7 mouse cellular contexts compared by ENCODE assay signal in the genomic region with DNA sequence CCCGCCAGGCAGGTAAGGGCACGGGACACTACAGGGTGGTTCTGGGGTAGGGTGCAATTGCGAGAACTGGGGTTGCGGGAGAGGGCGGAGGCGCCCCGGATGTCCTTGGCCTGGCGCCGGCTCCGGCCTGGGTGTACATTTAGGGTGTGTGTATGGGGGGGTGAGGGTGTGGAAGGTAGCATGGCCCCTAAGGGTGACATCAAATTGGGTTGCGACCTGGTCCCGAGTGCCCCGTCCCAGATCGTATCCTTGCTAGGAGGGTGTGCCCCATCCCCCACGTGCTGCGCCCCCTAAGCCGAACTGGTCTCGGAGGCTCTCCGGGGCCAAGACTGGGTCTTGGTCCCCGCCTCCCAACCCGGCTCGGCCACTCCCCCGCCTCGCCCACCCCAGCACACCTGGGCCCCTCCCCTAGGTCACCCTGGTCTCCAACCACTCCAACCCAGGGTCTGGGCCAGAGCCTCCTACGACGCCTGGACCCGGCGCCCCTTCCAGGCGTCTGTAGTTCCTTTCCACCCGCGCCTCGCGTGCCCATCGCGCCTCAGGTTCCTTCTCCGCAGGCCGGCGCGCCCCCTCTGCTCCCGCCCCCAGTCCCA. TPM values are rescaled to one million over a fixed set of nuclear protein-coding genes. Genes with fewer than 3 reads are reported as not detected.
A peak's percentile ranks its signal among the peaks of the same experiment; 100 is the strongest.
DNase-seq lines count a peak whose midpoint lies in the region; ATAC-seq and TF ChIP-seq lines count a peak whose summit lies in the region.

No protein-coding gene starts in this region.

- H3K9me3 ChIP-seq in embryonic facial prominence, embryonic 13.5 days: no peaks in the 10 kb centered on the region
- no peaks in the 10 kb centered on the region for H3K9me3 ChIP-seq in kidney, embryonic 14.5 days (ENCODE audit: control insufficient read depth, low read length)

- peaks cover 19% of the 10 kb centered on the region for H3K27me3 ChIP-seq in liver, adult 2 months (ENCODE audit: control insufficient read depth, insufficient read depth, low read length)
- H3K27me3 ChIP-seq in embryonic facial prominence, embryonic 13.5 days: peaks cover 42% of the 10 kb centered on the region
- H3K27me3 ChIP-seq in kidney, embryonic 14.5 days (ENCODE audit: control insufficient read depth, insufficient read depth, low read length): peaks cover 11% of the 10 kb centered on the region

- no peak for TF ChIP-seq POLR2A in liver, adult 2 months (IDR thresholded peaks at IDR 0.05; ENCODE audit: extremely low read depth, insufficient read depth, low read length)
- TF ChIP-seq POLR2A in bone marrow macrophage, adult 2 months (IDR thresholded peaks at IDR 0.05; ENCODE audit: borderline replicate concordance, low read depth, low read length): no peak

- peaks cover 4% of the 10 kb centered on the region; the same call in 1 of the 2 replicates for H3K4me1 ChIP-seq in liver, adult 2 months (ENCODE audit: control insufficient read depth, insufficient read depth, low read length)
- H3K4me1 ChIP-seq in bone marrow macrophage, adult 2 months (ENCODE audit: control insufficient read depth, insufficient read depth, low read length): peaks cover 7% of the 10 kb centered on the region; the same call in 1 of the 2 replicates
- peaks cover 46% of the 10 kb centered on the region for H3K4me1 ChIP-seq in embryonic facial prominence, embryonic 13.5 days
- peaks cover 38% of the 10 kb centered on the region for H3K4me1 ChIP-seq in kidney, embryonic 14.5 days (ENCODE audit: control insufficient read depth, insufficient read depth, low read length)

- no peak overlapping the region for H3K27ac ChIP-seq in liver, adult 2 months (replicated peaks; ENCODE audit: insufficient read depth, low read depth, low read length)
- H3K27ac ChIP-seq in bone marrow macrophage, adult 2 months (ENCODE audit: insufficient read depth, low read depth, low read length): no peak overlapping the region
- H3K27ac ChIP-seq in embryonic facial prominence, embryonic 13.5 days: no peak overlapping the region
- H3K27ac ChIP-seq in kidney, embryonic 14.5 days (ENCODE audit: low read depth, low read length): no peak overlapping the region

- WGBS in liver, adult 2 months: 4% methylated on average over 38 of the region's 40 CpGs
- WGBS in embryonic facial prominence, embryonic 13.5 days: under 1% methylated on average over 37 of the region's 40 CpGs
- under 1% methylated on average over 35 of the region's 40 CpGs for WGBS in kidney, embryonic 14.5 days

- no peaks in the 10 kb centered on the region for H3K79me2 ChIP-seq in liver, adult 2 months (ENCODE audit: control insufficient read depth, insufficient read depth, low read length)

- peak overlapping the region; percentile 10; the same call in 1 of the 2 replicates for H3K4me3 ChIP-seq in liver, adult 2 months (ENCODE audit: insufficient read depth, low read depth, low read length)
- peak overlapping the region; percentile 19; the same call in 1 of the 2 replicates for H3K4me3 ChIP-seq in bone marrow macrophage, adult 2 months (ENCODE audit: insufficient read depth, low read length)
- H3K4me3 ChIP-seq in embryonic facial prominence, embryonic 13.5 days: peak overlapping the region; percentile 54
- peak overlapping the region; percentile 46 for H3K4me3 ChIP-seq in kidney, embryonic 14.5 days (ENCODE audit: low read length)

- H3K9ac ChIP-seq in liver, adult 2 months (ENCODE audit: low read depth, low read length): peak overlapping the region; percentile 16; the same call in 1 of the 2 replicates
- H3K9ac ChIP-seq in embryonic facial prominence, embryonic 13.5 days: peak overlapping the region; percentile 71
- H3K9ac ChIP-seq in kidney, embryonic 14.5 days (ENCODE audit: low read depth, low read length): peak overlapping the region; percentile 57

- peak overlapping the region; percentile 96 for H3K4me2 ChIP-seq in embryonic facial prominence, embryonic 13.5 days
- peak overlapping the region; percentile 86 for H3K4me2 ChIP-seq in kidney, embryonic 14.5 days (replicated peaks; ENCODE audit: low read depth, low read length)

- no peaks in the 10 kb centered on the region for H3K36me3 ChIP-seq in liver, adult 2 months (ENCODE audit: control insufficient read depth, insufficient read depth, low read length)
- peaks cover 17% of the 10 kb centered on the region for H3K36me3 ChIP-seq in embryonic facial prominence, embryonic 13.5 days
- no peaks in the 10 kb centered on the region for H3K36me3 ChIP-seq in kidney, embryonic 14.5 days (ENCODE audit: control insufficient read depth, insufficient read depth, low read length)

- no peak for TF ChIP-seq CTCF in liver, adult 2 months (IDR thresholded peaks at IDR 0.05; ENCODE audit: low read depth, low read length)
- TF ChIP-seq CTCF in bone marrow macrophage, adult 2 months (IDR thresholded peaks at IDR 0.05; ENCODE audit: low read depth, low read length): no peak

- no peak for ATAC-seq in embryonic facial prominence, embryonic 13.5 days (ENCODE audit: insufficient number of reproducible peaks, insufficient read depth, low FRiP score, low TSS enrichment, low read depth)
- peak; percentile 36 for ATAC-seq in kidney, embryonic 14.5 days (ENCODE audit: low FRiP score, low TSS enrichment)

- DNase-seq in liver, adult 2 months (ENCODE audit: extremely low read depth, low read depth, low spot score): no peak
- DNase-seq in liver: no peak
- peak; percentile 28 for DNase-seq in naive thymus-derived CD4-positive, alpha-beta T cell, adult 2 months (ENCODE audit: low read depth)
- no peak for DNase-seq in frontal cortex, postnatal 25 days (ENCODE audit: low spot score in 2 of 2)

RNA-seq across cellular contexts. Expression of gene Shank1, which starts 0.3 kb away (rescaled TPM):
- total RNA-seq in liver, adult 2 months (2014; rRNA removed): under 0.01 TPM in 1 of 2 replicates, not detected in the other
- 0.04 and 0.06 TPM in 2 replicates for polyA plus RNA-seq in liver, adult 2 months (2012; rRNA removed)
- polyA plus RNA-seq in bone marrow macrophage, adult 2 months (2012; ENCODE audit: insufficient read depth, insufficient read length, missing spikeins): not detected in 2 replicates
- 5.5 and 6.8 TPM in 2 replicates for polyA plus RNA-seq in embryonic facial prominence, embryonic 13.5 days (2015; fragmentation: Nextera tagmentation; extraction: Ambion mirVana)
- polyA plus RNA-seq in kidney, embryonic 14.5 days (2014; fragmentation: Nextera tagmentation; extraction: Ambion mirVana): 1.3 and 1.9 TPM in 2 replicates

RNA-seq across cellular contexts. Expression of gene Clec11a, which starts 3.7 kb away (rescaled TPM):
- total RNA-seq in liver, adult 2 months (2014; rRNA removed): 1.3 and 1.9 TPM in 2 replicates
- 2.0 and 2.4 TPM in 2 replicates for polyA plus RNA-seq in liver, adult 2 months (2012; rRNA removed)
- polyA plus RNA-seq in bone marrow macrophage, adult 2 months (2012; ENCODE audit: insufficient read depth, insufficient read length, missing spikeins): 0.19 TPM in 1 of 2 replicates, not detected in the other
- polyA plus RNA-seq in embryonic facial prominence, embryonic 13.5 days (2015; fragmentation: Nextera tagmentation; extraction: Ambion mirVana): 9.1 and 11.9 TPM in 2 replicates
- 3.4 TPM in 2 replicates for polyA plus RNA-seq in kidney, embryonic 14.5 days (2014; fragmentation: Nextera tagmentation; extraction: Ambion mirVana)

RNA-seq across cellular contexts. Expression of gene Gm15517, which starts 49.1 kb away (rescaled TPM):
- total RNA-seq in liver, adult 2 months (2014; rRNA removed): not detected in 2 replicates
- not detected in 2 replicates for polyA plus RNA-seq in liver, adult 2 months (2012; rRNA removed)
- polyA plus RNA-seq in bone marrow macrophage, adult 2 months (2012; ENCODE audit: insufficient read depth, insufficient read length, missing spikeins): not detected in 2 replicates
- polyA plus RNA-seq in embryonic facial prominence, embryonic 13.5 days (2015; fragmentation: Nextera tagmentation; extraction: Ambion mirVana): not detected in 2 replicates
- not detected in 2 replicates for polyA plus RNA-seq in kidney, embryonic 14.5 days (2014; fragmentation: Nextera tagmentation; extraction: Ambion mirVana)

RNA-seq across cellular contexts. Expression of gene Acp4, which starts 53.2 kb away (rescaled TPM):
- total RNA-seq in liver, adult 2 months (2014; rRNA removed): not detected in 2 replicates
- polyA plus RNA-seq in liver, adult 2 months (2012; rRNA removed): not detected in 2 replicates
- not detected in 2 replicates for polyA plus RNA-seq in bone marrow macrophage, adult 2 months (2012; ENCODE audit: insufficient read depth, insufficient read length, missing spikeins)
- polyA plus RNA-seq in embryonic facial prominence, embryonic 13.5 days (2015; fragmentation: Nextera tagmentation; extraction: Ambion mirVana): 0.13 TPM in 1 of 2 replicates, not detected in the other
- not detected in 2 replicates for polyA plus RNA-seq in kidney, embryonic 14.5 days (2014; fragmentation: Nextera tagmentation; extraction: Ambion mirVana)

Comparison
In these comparisons a context has a peak if more than half of its experiments do, and no peak if none do; other contexts are left out.
1. H3K9ac ChIP-seq: peak in every context shown above with its lines; median percentile 71 in embryonic facial prominence, embryonic 13.5 days; 57 in kidney, embryonic 14.5 days; 16 in liver, adult 2 months.